Mouse (Mus musculus) cortical plate, adult 2 months (tissue): Measurements from ENCODE around the gene Gm8104. TPM values are rescaled to one million over a fixed set of nuclear protein-coding genes. Genes with fewer than 3 reads are reported as not detected.
"Not testable (repeated sequence)": the region's sequence is repeated elsewhere in the genome, so short reads cannot be mapped to it uniquely, and the experiment has no call there.

Experiments used
- H3K27ac ChIP-seq: fragments of 200-500 bp; 2 replicates; pipeline ENCODE4 v1.5.1; 2012; ENCODE audit warnings: low read length, control low read depth, inconsistent platforms; ENCODE audit not compliant: insufficient read depth
- H3K4me1 ChIP-seq: fragments of 200-500 bp; 2 replicates; pipeline ENCODE4 v1.6.1; 2011; ENCODE audit warnings: low read length; ENCODE audit not compliant: control insufficient read depth, insufficient read depth
- H3K4me3 ChIP-seq: fragments of 200-500 bp; 2 replicates; pipeline ENCODE4 v1.5.1; 2011; ENCODE audit warnings: mild to moderate bottlenecking, low read length, control low read depth; ENCODE audit not compliant: insufficient read depth
- polyA plus RNA-seq: library from polyadenylated mRNA; depleted of rRNA; stranded (reverse); fragments of >200 nt; gene quantifications from 2 replicates; pipeline ENCODE4 v1.2.3, GENCODE M21; 2012; rRNA removed

The Gm8104 gene
- polyA plus RNA-seq: 0.08 TPM in 2 replicates

- not testable (repeated sequence) for H3K27ac ChIP-seq, H3K4me3 ChIP-seq, H3K4me1 ChIP-seq
Observed at GRCm38 (mm10) chr14:43100301-43100700, at the start of gene Gm8104. Gene Gm8104, plus strand, starts transcription at chr14:43100601.

DNA sequence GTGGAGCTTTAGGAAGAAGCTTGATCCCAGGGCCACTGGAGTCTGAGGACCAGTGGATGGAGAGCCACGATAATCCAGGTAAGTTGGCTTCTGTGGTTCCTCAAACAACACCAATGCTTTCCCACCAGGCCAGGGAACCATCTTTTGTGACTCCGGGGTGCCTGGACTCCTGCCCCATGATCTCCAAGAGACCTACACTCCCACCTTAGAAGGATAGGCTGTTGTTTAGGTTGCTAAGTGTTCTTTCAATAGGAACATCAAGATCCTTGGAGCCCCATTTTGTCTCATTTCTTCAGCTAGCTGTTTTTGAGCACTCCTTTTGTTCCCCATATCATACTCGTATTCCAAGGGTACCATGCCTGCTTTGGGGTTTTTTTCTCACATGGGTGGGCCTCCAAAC lies 42.3 kb upstream of the Gm8104 start:
- H3K27ac ChIP-seq, H3K4me1 ChIP-seq, H3K4me3 ChIP-seq: not testable (repeated sequence)

GRCm38 (mm10) chr14:43060179-43060578 lies 40.2 kb upstream of the Gm8104 start:
- not testable (repeated sequence) for H3K4me1 ChIP-seq, H3K4me3 ChIP-seq, H3K27ac ChIP-seq

DNA sequence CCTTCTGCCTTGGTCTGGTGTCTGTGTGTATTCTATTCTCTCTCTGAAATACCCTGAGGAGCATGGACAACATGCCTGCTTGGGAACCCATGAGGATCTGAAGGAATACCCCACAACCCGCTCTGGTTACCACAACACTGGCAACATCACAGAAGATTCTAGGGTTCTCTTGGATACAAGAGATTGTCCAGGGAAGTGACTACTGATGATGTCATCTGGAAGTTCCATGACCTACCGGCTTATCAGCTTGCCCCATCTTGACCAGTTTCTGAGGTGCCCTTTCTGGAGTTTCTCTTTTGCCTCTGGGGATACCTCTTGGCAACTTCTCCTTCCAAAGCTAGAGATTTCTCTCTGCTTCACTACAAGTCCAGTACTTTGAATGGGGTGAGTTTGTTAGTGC lies 23.9 kb upstream of the Gm8104 start, which contains the start of gene Gm8094:
TSS of gene Gm8094 (minus strand) at position 101 of the 400 bp plus-strand sequence.
- not testable (repeated sequence) for H3K4me3 ChIP-seq, H3K27ac ChIP-seq, H3K4me1 ChIP-seq

DNA sequence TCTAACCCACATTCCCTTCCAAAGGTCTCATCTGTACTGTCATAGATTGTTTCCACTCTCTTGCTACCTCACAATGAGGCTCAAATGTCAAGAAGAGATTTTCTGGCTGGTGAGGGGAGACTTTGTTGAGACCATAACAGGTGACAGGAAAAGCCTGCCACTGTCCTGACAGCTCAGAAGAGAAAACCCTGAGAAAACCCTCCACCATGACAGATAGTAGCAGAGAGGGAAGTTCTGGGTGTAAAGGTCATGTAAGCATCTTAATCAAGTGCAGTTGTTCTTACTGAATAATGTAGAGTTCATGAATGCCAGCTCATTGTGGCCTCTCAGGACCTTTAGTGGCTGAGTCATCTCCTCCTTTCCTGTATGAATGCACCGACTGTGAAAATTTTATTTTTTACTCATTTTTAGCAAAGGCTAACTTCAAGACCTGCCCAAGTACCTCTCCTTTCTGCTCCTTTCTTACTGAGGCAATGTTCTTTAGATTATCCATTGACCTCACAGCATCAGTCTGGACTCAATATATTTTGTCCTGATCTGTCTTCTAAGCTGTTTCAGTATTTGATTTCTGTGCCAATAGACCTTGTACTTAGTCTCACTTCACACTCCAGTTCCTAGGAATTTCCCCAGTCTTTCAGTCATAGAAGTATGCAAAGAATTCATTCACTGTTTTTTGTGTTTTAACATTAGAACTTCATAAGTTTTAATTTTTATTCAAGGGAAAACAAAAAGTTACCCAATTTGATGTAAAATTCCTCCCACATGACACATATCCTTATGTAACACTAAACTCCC lies 15.3 kb upstream of the Gm8104 start:
- not testable (repeated sequence) for H3K27ac ChIP-seq, H3K4me1 ChIP-seq, H3K4me3 ChIP-seq

- H3K4me3 ChIP-seq, H3K27ac ChIP-seq, H3K4me1 ChIP-seq: not testable (repeated sequence)
Observed at GRCm38 (mm10) chr14:43089103-43089919, 11.1 kb upstream of the Gm8104 start.

GRCm38 (mm10) chr14:43119673-43120072 lies 19.3 kb downstream of the Gm8104 start:
- H3K27ac ChIP-seq, H3K4me1 ChIP-seq, H3K4me3 ChIP-seq: not testable (repeated sequence)

DNA sequence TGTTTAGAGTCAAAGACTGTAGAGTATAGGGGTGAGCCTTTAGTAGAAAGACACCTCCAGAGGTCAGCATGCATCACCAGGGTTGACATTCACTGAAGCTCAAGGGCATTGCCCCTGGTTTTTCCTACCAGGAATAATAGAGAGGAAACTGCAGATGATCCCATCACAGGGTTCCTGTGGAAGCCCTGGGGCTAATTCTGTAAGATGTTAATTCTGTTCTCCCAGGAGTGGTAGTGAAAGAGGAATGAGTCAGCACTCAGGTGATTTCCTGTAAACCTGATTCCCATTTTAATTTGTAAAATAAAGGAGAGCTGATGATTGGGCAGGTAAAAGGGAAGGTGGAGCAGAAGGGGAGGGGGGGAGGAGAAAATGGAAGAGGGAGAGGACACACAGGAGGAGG lies 25.9 kb downstream of the Gm8104 start:
- not testable (repeated sequence) for H3K27ac ChIP-seq, H3K4me3 ChIP-seq, H3K4me1 ChIP-seq

Other genes with a start within 250 kb of the Gm8104 start
- not detected in 2 replicates for gene Gm21977, start 247.1 kb upstream of the Gm8104 start, polyA plus RNA-seq
- gene Gm8082, start 107.0 kb upstream of the Gm8104 start, polyA plus RNA-seq: not detected in 2 replicates
- not detected in 2 replicates for gene Gm10376, start 85.0 kb upstream of the Gm8104 start, polyA plus RNA-seq
- not detected in 2 replicates for gene Gm8094, start 24.0 kb upstream of the Gm8104 start, polyA plus RNA-seq
- 0.06 and 0.10 TPM in 2 replicates for gene Gm7233, start 79.3 kb downstream of the Gm8104 start, polyA plus RNA-seq
- not detected in 2 replicates for gene Gm8122, start 134.7 kb downstream of the Gm8104 start, polyA plus RNA-seq
- gene Gm8126, start 158.0 kb downstream of the Gm8104 start, polyA plus RNA-seq: not detected in 2 replicates
- 0.08 TPM in 1 of 2 replicates, not detected in the other for gene Gm9732, start 174.4 kb downstream of the Gm8104 start, polyA plus RNA-seq
- gene Gm8127, start 193.2 kb downstream of the Gm8104 start, polyA plus RNA-seq: not detected in 2 replicates
- gene 1700001F09Rik, start 247.2 kb downstream of the Gm8104 start, polyA plus RNA-seq: not detected in 2 replicates